Mouse (Mus musculus): Measurements from ENCODE around the gene Gpi1.

- TF ChIP-seq CTCF (IDR thresholded peaks at IDR 0.05; ENCODE audit: low read depth, low read length) = no peak
- TF ChIP-seq POLR2A (IDR thresholded peaks at IDR 0.05; ENCODE audit: borderline replicate concordance, low read depth, low read length) = no peak
Observed at GRCm38 (mm10) chr7:34222340-34222739, 7.8 kb downstream of the Gpi1 start.
